Mouse (Mus musculus) limb, embryonic 11.5 days (tissue): ENCODE measurements around the gene Sprr2e. TPM values are rescaled to one million over a fixed set of nuclear protein-coding genes. Genes with fewer than 3 reads are reported as not detected.

ENCODE experiments used
- ATAC-seq: fragments of 200-750 bp; cut with Nextera tagmentation; 2 replicates; pipeline ENCODE4 v1.8.0; 2017; ENCODE audit warnings: low read depth; ENCODE audit not compliant: insufficient number of reproducible peaks, low FRiP score, low TSS enrichment
- DNase-seq: peaks from one replicate; pipeline ENCODE4 v3.0.0-alpha.2; 2015; ENCODE audit warnings: low spot score
- H3K27ac ChIP-seq: fragments of 300-500 bp; sonication (generic); replicated peaks from 2 replicates; pipeline ENCODE4 v1.5.1; 2014; ENCODE audit warnings: low read depth, mild to moderate bottlenecking, low read length
- H3K27me3 ChIP-seq: fragments of 300-500 bp; sonication (generic); 2 replicates; pipeline ENCODE4 v1.6.1; 2014; ENCODE audit warnings: mild to moderate bottlenecking, low read length, mixed read lengths; ENCODE audit not compliant: control insufficient read depth, insufficient read depth
- H3K36me3 ChIP-seq: fragments of 300-500 bp; sonication (generic); 2 replicates; pipeline ENCODE4 v1.6.1; 2014; ENCODE audit warnings: mild to moderate bottlenecking, low read length, moderate library complexity, mixed read lengths; ENCODE audit not compliant: control insufficient read depth, insufficient read depth
- H3K4me1 ChIP-seq: fragments of 300-500 bp; sonication (generic); 2 replicates; pipeline ENCODE4 v1.6.1; 2014; ENCODE audit warnings: low read length, mixed read lengths; ENCODE audit not compliant: control insufficient read depth, insufficient read depth
- H3K4me2 ChIP-seq: fragments of 300-500 bp; sonication (generic); 2 replicates; pipeline ENCODE4 v1.6.1; 2014; ENCODE audit warnings: low read depth, mild to moderate bottlenecking, moderate library complexity; ENCODE audit not compliant: severe bottlenecking
- H3K4me3 ChIP-seq: fragments of 300-500 bp; sonication (generic); 2 replicates; pipeline ENCODE4 v1.5.1; 2014; ENCODE audit warnings: low read depth, low read length
- H3K9ac ChIP-seq: fragments of 300-500 bp; sonication (generic); 2 replicates; pipeline ENCODE4 v1.6.1; 2014; ENCODE audit warnings: mild to moderate bottlenecking, low read length
- H3K9me3 ChIP-seq: fragments of 300-500 bp; sonication (generic); 2 replicates; pipeline ENCODE4 v1.6.1; 2016; ENCODE audit warnings: low read length; ENCODE audit not compliant: control insufficient read depth
- WGBS: fragments of 180-500 bp; shearing (Covaris S2); extraction: QIAGEN DNeasy Blood & Tissue Kit; methylation state at CpG from one replicate; pipeline ENCODE4 v1.1.7; 2014; 5-methylcytosine and 5-hydroxymethylcytosine counted together
- polyA plus RNA-seq: library from polyadenylated mRNA; unstranded; fragments of >200 nt; fragmentation: Nextera tagmentation; extraction: Ambion mirVana; gene quantifications from 2 replicates; pipeline ENCODE4 v1.2.1, GENCODE M21; 2014

The Sprr2e gene
- polyA plus RNA-seq, 1 experiment from 2014 or later = not detected

GRCm38 (mm10) chr3:92385385-92385784 is 33.4 kb downstream of the Sprr2e start, which contains the start of gene Sprr2h:
Sprr2h (plus strand) TSS chr3:92385685.
- Histone ChIP-seq H3K4me2 (no peak within 1 kb of the TSS), H3K4me3 (no peak within 1 kb of the TSS), H3K27me3 (no peaks in the 10 kb centered on the region), H3K27ac (no peak within 1 kb of the TSS), H3K9me3 (no peaks in the 10 kb centered on the region), H3K36me3 (no peaks in the 10 kb centered on the region), H3K9ac (no peak within 1 kb of the TSS), H3K4me1 (no peaks in the 10 kb centered on the region)
- WGBS = 89% methylated on average over 1 of the region's 1 CpGs
- DNase-seq (no peak), ATAC-seq (no peak)

DNA sequence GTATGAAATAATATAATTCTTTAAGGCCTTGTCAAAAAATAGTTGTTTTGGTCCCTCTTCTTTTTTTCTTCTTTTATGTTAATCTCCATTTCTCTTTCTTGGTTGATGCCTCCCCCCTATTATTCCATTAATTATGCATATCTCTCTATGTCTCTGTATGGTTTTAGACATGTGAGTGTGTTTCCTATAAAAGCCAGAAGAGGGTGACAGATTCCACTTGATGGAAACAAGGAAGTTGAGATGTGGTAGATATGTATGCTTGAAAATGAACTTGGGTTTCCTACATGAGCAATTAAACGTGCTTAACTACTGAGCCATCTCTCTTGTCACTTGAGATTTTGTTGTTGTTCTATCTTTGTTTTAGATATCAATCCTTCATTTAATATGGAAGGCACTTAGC is 42.4 kb downstream of the Sprr2e start:
- Histone ChIP-seq H3K4me1 (no peaks in the 10 kb centered on the region), H3K9ac (no peak overlapping the region), H3K36me3 (no peaks in the 10 kb centered on the region), H3K27ac (no peak overlapping the region), H3K9me3 (no peaks in the 10 kb centered on the region), H3K27me3 (no peaks in the 10 kb centered on the region), H3K4me2 (no peak overlapping the region), H3K4me3 (no peak overlapping the region)
- WGBS = 71% methylated on average over 1 of the region's 1 CpGs
- DNase-seq (no peak), ATAC-seq (no peak)

Other genes starting within 250 kb of the Sprr2e start
- not detected in 2 replicates for gene Prr9, start 228.2 kb upstream of the Sprr2e start, polyA plus RNA-seq
- gene Lelp1, start 209.4 kb upstream of the Sprr2e start, polyA plus RNA-seq = not detected in 2 replicates
- gene Sprr2a1, start 136.3 kb upstream of the Sprr2e start, polyA plus RNA-seq = not detected in 2 replicates
- 0.37 TPM in 1 of 2 replicates, not detected in the other for gene Sprr2a2, start 136.2 kb upstream of the Sprr2e start, polyA plus RNA-seq
- not detected in 2 replicates for gene Sprr2a3, start 66.7 kb upstream of the Sprr2e start, polyA plus RNA-seq
- not detected in 2 replicates for gene Sprr2b, start 35.5 kb upstream of the Sprr2e start, polyA plus RNA-seq
- not detected in 2 replicates for gene Sprr2d, start 13.0 kb upstream of the Sprr2e start, polyA plus RNA-seq
- not detected in 2 replicates for gene Sprr2f, start 13.0 kb downstream of the Sprr2e start, polyA plus RNA-seq
- not detected in 2 replicates for gene Sprr2h, start 33.5 kb downstream of the Sprr2e start, polyA plus RNA-seq
- gene Sprr2i, start 55.8 kb downstream of the Sprr2e start, polyA plus RNA-seq = not detected in 2 replicates
- not detected in 2 replicates for gene Sprr2j-ps, start 65.9 kb downstream of the Sprr2e start, polyA plus RNA-seq
- gene Gm9774, start 77.3 kb downstream of the Sprr2e start, polyA plus RNA-seq = 4.9 and 5.8 TPM in 2 replicates
- gene Sprr2k, start 80.4 kb downstream of the Sprr2e start, polyA plus RNA-seq = not detected in 2 replicates
- gene Sprr1b, start 86.6 kb downstream of the Sprr2e start, polyA plus RNA-seq = not detected in 2 replicates
- gene Sprr3, start 106.6 kb downstream of the Sprr2e start, polyA plus RNA-seq = not detected in 2 replicates
- not detected in 2 replicates for gene Sprr1a, start 133.8 kb downstream of the Sprr2e start, polyA plus RNA-seq
- gene Sprr4, start 148.3 kb downstream of the Sprr2e start, polyA plus RNA-seq = not detected in 2 replicates
- not detected in 2 replicates for gene 2310046K23Rik, start 182.4 kb downstream of the Sprr2e start, polyA plus RNA-seq
- not detected in 2 replicates for gene Ivl, start 221.6 kb downstream of the Sprr2e start, polyA plus RNA-seq
- not detected in 2 replicates for gene Smcp, start 236.9 kb downstream of the Sprr2e start, polyA plus RNA-seq